Mouse (Mus musculus): ENCODE data around the gene Rbm24.

Gene Rbm24

GRCm38 (mm10) chr13:46438960-46439359 lies 20.7 kb downstream of the Rbm24 start:
- DNase-seq (ENCODE audit: low read depth), result no peak

GRCm38 (mm10) chr13:46444021-46444420 lies 25.8 kb downstream of the Rbm24 start:
- DNase-seq (ENCODE audit: low read depth), result no peak

GRCm38 (mm10) chr13:46446062-46446461 lies 27.8 kb downstream of the Rbm24 start:
- no peak for DNase-seq (ENCODE audit: low read depth)

- DNase-seq (ENCODE audit: low read depth), result no peak
Measured at GRCm38 (mm10) chr13:46448276-46448675, 30.0 kb downstream of the Rbm24 start.

- DNase-seq (ENCODE audit: low read depth), result no peak
Measured at GRCm38 (mm10) chr13:46449955-46450354, 31.7 kb downstream of the Rbm24 start.

- DNase-seq (ENCODE audit: low read depth), result no peak
Measured at GRCm38 (mm10) chr13:46450623-46451022, 32.4 kb downstream of the Rbm24 start.

GRCm38 (mm10) chr13:46451548-46451947 lies 33.3 kb downstream of the Rbm24 start:
- no peak for DNase-seq (ENCODE audit: low read depth)

GRCm38 (mm10) chr13:46459546-46459945 lies 41.3 kb downstream of the Rbm24 start:
- no peak for DNase-seq (ENCODE audit: low read depth)

GRCm38 (mm10) chr13:46462280-46462679 lies 44.0 kb downstream of the Rbm24 start:
- DNase-seq (ENCODE audit: low read depth), result no peak

GRCm38 (mm10) chr13:46463764-46464163 lies 45.5 kb downstream of the Rbm24 start:
- DNase-seq (ENCODE audit: low read depth), result no peak

- DNase-seq (ENCODE audit: low read depth), result no peak
Measured at GRCm38 (mm10) chr13:46468251-46468650, 50.0 kb downstream of the Rbm24 start.

- DNase-seq (ENCODE audit: low read depth), result no peak
Measured at GRCm38 (mm10) chr13:46469536-46469935, 51.3 kb downstream of the Rbm24 start.
